Mouse (Mus musculus) heart, embryonic 11.5 days (tissue): ENCODE data around the gene Ranbp3. TPM values are rescaled to one million over a fixed set of nuclear protein-coding genes. Genes with fewer than 3 reads are reported as not detected.

Source experiments
- ATAC-seq: fragments of 200-750 bp; cut with Nextera tagmentation; replicated peaks from 2 replicates; pipeline ENCODE4 v1.8.0; 2017; ENCODE audit warnings: moderate library complexity; ENCODE audit not compliant: insufficient number of reproducible peaks, low FRiP score, low TSS enrichment
- H3K27ac ChIP-seq: fragments of 300-500 bp; sonication (generic); 2 replicates; pipeline ENCODE4 v1.5.1; 2014; ENCODE audit warnings: mild to moderate bottlenecking, low read depth, low read length
- H3K27me3 ChIP-seq: fragments of 300-500 bp; sonication (generic); 2 replicates; pipeline ENCODE4 v1.6.1; 2014; ENCODE audit warnings: mild to moderate bottlenecking, low read length, mixed read lengths; ENCODE audit not compliant: control insufficient read depth, insufficient read depth
- H3K36me3 ChIP-seq: fragments of 300-500 bp; sonication (generic); 2 replicates; pipeline ENCODE4 v1.6.1; 2014; ENCODE audit warnings: mild to moderate bottlenecking, low read length, moderate library complexity, mixed read lengths; ENCODE audit not compliant: control insufficient read depth, insufficient read depth
- H3K4me1 ChIP-seq: fragments of 300-500 bp; sonication (generic); 2 replicates; pipeline ENCODE4 v1.6.1; 2014; ENCODE audit warnings: low read length; ENCODE audit not compliant: control insufficient read depth, insufficient read depth
- H3K4me2 ChIP-seq: fragments of 300-500 bp; sonication (generic); 2 replicates; pipeline ENCODE4 v1.6.1; 2014; ENCODE audit warnings: mild to moderate bottlenecking, moderate library complexity
- H3K4me3 ChIP-seq: fragments of 300-500 bp; sonication (generic); 2 replicates; pipeline ENCODE4 v1.5.1; 2014; ENCODE audit warnings: low read depth, low read length
- H3K9ac ChIP-seq: fragments of 300-500 bp; sonication (generic); 2 replicates; pipeline ENCODE4 v1.6.1; 2014; ENCODE audit warnings: mild to moderate bottlenecking, low read depth, low read length, moderate library complexity
- H3K9me3 ChIP-seq: fragments of 300-500 bp; sonication (generic); replicated peaks from 2 replicates; pipeline ENCODE4 v1.6.1; 2016; ENCODE audit warnings: low read length; ENCODE audit not compliant: control insufficient read depth
- WGBS: fragments of 180-500 bp; shearing (Covaris S2); extraction: QIAGEN DNeasy Blood & Tissue Kit; methylation state at CpG from one replicate; pipeline ENCODE4 v1.1.7; 2014; ENCODE audit not compliant: insufficient replicate concordance; 5-methylcytosine and 5-hydroxymethylcytosine counted together
- polyA plus RNA-seq: library from polyadenylated mRNA; unstranded; fragments of >200 nt; fragmentation: Nextera tagmentation; extraction: Ambion mirVana; gene quantifications from 2 replicates; pipeline ENCODE4 v1.2.1, GENCODE M21; 2014

The Ranbp3 gene
- polyA plus RNA-seq, 1 experiment from 2014 or later, result 65.9 TPM

DNA sequence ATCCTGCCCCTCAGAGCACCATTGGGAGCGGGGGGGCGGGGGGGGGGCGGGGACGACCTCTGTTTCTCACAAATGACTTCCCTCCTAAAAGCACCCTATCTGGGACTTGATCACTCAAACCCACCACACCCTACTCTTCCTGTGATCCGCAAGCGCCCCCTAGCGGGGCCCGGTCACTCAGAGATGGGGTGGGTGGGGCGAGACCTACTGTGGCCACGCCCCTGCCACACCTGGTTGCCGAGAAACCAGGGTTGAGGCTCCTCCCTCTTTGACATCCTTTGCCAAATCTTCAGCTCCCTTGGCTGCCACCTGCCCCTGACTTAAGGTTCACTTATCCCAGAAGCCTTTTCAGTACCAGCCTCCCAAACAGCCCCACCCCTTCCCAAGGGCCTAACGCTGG, 85.0 kb downstream of the Ranbp3 start:
- peaks cover 30% of the 10 kb centered on the region for H3K4me1 ChIP-seq
- no peaks in the 10 kb centered on the region for H3K36me3 ChIP-seq
- 6% methylated on average over 10 of the region's 12 CpGs for WGBS
- no peak overlapping the region for H3K9ac ChIP-seq
- peak overlapping the region; percentile 54 for H3K27ac ChIP-seq
- peak overlapping the region; percentile 52; the same call in 1 of the 2 replicates for H3K4me3 ChIP-seq
- peak overlapping the region; percentile 72; the same call in 1 of the 2 replicates for H3K4me2 ChIP-seq
- no peaks in the 10 kb centered on the region; the same call in 1 of the 2 replicates for H3K9me3 ChIP-seq
- no peak for ATAC-seq
- peaks cover 54% of the 10 kb centered on the region for H3K27me3 ChIP-seq

DNA sequence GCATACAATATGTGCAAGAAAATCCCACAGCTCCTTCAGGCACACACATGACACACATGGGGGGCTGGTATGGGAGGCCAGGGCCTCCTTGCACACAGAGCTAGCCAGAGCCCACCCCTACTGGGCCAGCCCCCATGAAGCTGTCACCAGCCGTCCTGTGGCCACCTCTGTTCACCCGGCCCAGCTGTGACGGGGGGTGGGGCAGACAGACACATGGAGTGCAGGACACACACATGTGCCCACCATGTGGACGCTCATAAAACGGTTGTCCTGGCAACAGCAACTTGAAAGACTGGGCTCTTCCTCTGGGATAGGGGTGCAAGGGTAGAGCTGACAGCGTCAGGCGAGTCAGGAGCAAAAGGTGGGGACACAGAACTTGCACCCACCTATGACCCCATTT, 86.2 kb downstream of the Ranbp3 start:
- Histone ChIP-seq H3K4me3 (no peak overlapping the region), H3K4me1 (peaks cover 31% of the 10 kb centered on the region), H3K9me3 (no peaks in the 10 kb centered on the region; the same call in 1 of the 2 replicates), H3K27ac (no peak overlapping the region), H3K9ac (no peak overlapping the region), H3K36me3 (no peaks in the 10 kb centered on the region), H3K27me3 (peaks cover 43% of the 10 kb centered on the region), H3K4me2 (no peak overlapping the region)
- no peak for ATAC-seq
- WGBS, result 55% methylated on average over 7 of the region's 7 CpGs

DNA sequence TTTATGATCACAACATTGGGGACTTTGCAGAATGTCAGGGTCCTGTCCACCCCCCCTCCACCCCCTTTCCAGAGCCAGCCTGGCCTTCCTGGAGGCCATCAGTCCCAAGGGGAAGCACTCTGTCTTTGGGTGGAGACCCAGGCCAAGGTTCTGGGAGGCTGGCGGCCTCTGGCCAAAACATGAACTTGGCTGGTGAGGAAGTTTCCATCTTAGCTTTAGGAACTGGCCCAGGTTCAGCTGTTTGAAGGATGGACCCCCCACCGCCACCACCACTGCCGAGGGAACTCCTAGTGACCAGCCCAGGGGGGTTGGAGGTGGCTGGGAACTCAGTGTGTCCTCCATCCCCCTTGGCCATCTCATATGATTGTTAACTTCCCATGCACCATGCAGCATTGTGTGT, 88.0 kb downstream of the Ranbp3 start:
- Histone ChIP-seq H3K4me1 (peaks cover 37% of the 10 kb centered on the region), H3K36me3 (no peaks in the 10 kb centered on the region), H3K4me2 (no peak overlapping the region), H3K27ac (no peak overlapping the region), H3K4me3 (no peak overlapping the region), H3K27me3 (peaks cover 24% of the 10 kb centered on the region), H3K9ac (no peak overlapping the region), H3K9me3 (no peaks in the 10 kb centered on the region; the same call in 1 of the 2 replicates)
- ATAC-seq, result no peak
- 70% methylated on average over 3 of the region's 3 CpGs for WGBS

Other genes with a start within 250 kb of the Ranbp3 start
- gene Ptprs, start 196.8 kb upstream of the Ranbp3 start, polyA plus RNA-seq, result 53.0 and 58.1 TPM in 2 replicates
- not detected in 2 replicates for gene Znrf4, start 160.9 kb upstream of the Ranbp3 start, polyA plus RNA-seq
- 0.28 and 0.62 TPM in 2 replicates for gene Gm20219, start 118.9 kb upstream of the Ranbp3 start, polyA plus RNA-seq
- 47.7 and 48.0 TPM in 2 replicates for gene Safb2, start 88.7 kb upstream of the Ranbp3 start, polyA plus RNA-seq
- 65.9 and 77.3 TPM in 2 replicates for gene Safb, start 88.5 kb upstream of the Ranbp3 start, polyA plus RNA-seq
- 284 and 290 TPM in 2 replicates for gene 2410015M20Rik, start 63.5 kb upstream of the Ranbp3 start, polyA plus RNA-seq
- 1,303 and 1,414 TPM in 2 replicates for gene Rpl36, start 59.9 kb upstream of the Ranbp3 start, polyA plus RNA-seq
- 54.1 and 62.2 TPM in 2 replicates for gene Lonp1, start 46.4 kb upstream of the Ranbp3 start, polyA plus RNA-seq
- gene Catsperd, start 45.2 kb upstream of the Ranbp3 start, polyA plus RNA-seq, result 0.20 and 0.42 TPM in 2 replicates
- gene Ndufa11, start 44.5 kb downstream of the Ranbp3 start, polyA plus RNA-seq, result 651 and 677 TPM in 2 replicates
- gene Vmac, start 44.7 kb downstream of the Ranbp3 start, polyA plus RNA-seq, result 11.9 and 13.4 TPM in 2 replicates
- gene Nrtn, start 84.2 kb downstream of the Ranbp3 start, polyA plus RNA-seq, result 4.6 and 5.2 TPM in 2 replicates
- 28.4 and 32.1 TPM in 2 replicates for gene Dus3l, start 91.5 kb downstream of the Ranbp3 start, polyA plus RNA-seq
- 0.97 and 1.0 TPM in 2 replicates for gene Prr22, start 97.0 kb downstream of the Ranbp3 start, polyA plus RNA-seq
- gene Rfx2, start 157.7 kb downstream of the Ranbp3 start, polyA plus RNA-seq, result 3.2 and 3.3 TPM in 2 replicates
- not detected in 2 replicates for gene Acsbg2, start 201.2 kb downstream of the Ranbp3 start, polyA plus RNA-seq
- gene 1700061G19Rik, start 202.2 kb downstream of the Ranbp3 start, polyA plus RNA-seq, result 0.26 and 0.44 TPM in 2 replicates